Mouse (Mus musculus) heart, postnatal 0 days (tissue): ENCODE measurements around the gene Kcnq4.

ENCODE experiments used
- CTCF ChIP-seq: IDR thresholded peaks from 2 replicates; pipeline ENCODE4 v1.5.1; 2016; ENCODE audit warnings: antibody characterized with exemption, control low read depth, low read depth
- EP300 ChIP-seq: IDR thresholded peaks from 2 replicates; pipeline ENCODE4 v1.6.1; 2016; ENCODE audit warnings: antibody characterized with exemption, low read depth

GRCm38 (mm10) chr4:120702511-120702910 is 45.9 kb downstream of the Kcnq4 start:
- TF ChIP-seq CTCF (no peak), EP300 (no peak)
